Mouse (Mus musculus) forebrain, postnatal 0 days (tissue): Measurements from ENCODE around the gene Mafk. TPM values are rescaled to one million over a fixed set of nuclear protein-coding genes. Genes with fewer than 3 reads are reported as not detected.

Experiments used
- ATAC-seq: fragments of 200-750 bp; cut with Nextera tagmentation; 2 replicates; pipeline ENCODE4 v1.8.0; 2017; ENCODE audit warnings: mild to moderate bottlenecking, moderate library complexity
- DNase-seq: peaks from one replicate; pipeline ENCODE4 v3.0.0-alpha.2; 2015
- H3K27ac ChIP-seq: fragments of 300-500 bp; sonication (generic); 2 replicates; pipeline ENCODE4 v1.5.1; 2014; ENCODE audit warnings: low read depth, mild to moderate bottlenecking, antibody characterized with exemption, low read length, moderate library complexity, mixed read lengths
- H3K27me3 ChIP-seq: fragments of 300-500 bp; sonication (generic); 2 replicates; pipeline ENCODE4 v1.6.1; 2014; ENCODE audit warnings: mild to moderate bottlenecking, low read length, mixed read lengths; ENCODE audit not compliant: insufficient read depth
- H3K36me3 ChIP-seq: fragments of 300-500 bp; sonication (generic); 2 replicates; pipeline ENCODE4 v1.6.1; 2014; ENCODE audit warnings: mild to moderate bottlenecking, moderate library complexity; ENCODE audit not compliant: insufficient read depth
- H3K4me1 ChIP-seq: fragments of 300-500 bp; sonication (generic); 2 replicates; pipeline ENCODE4 v1.6.1; 2014; ENCODE audit warnings: antibody characterized with exemption; ENCODE audit not compliant: insufficient read depth
- H3K4me2 ChIP-seq: fragments of 300-500 bp; sonication (generic); 2 replicates; pipeline ENCODE4 v1.6.1; 2014; ENCODE audit warnings: low read depth, mild to moderate bottlenecking, moderate library complexity
- H3K4me3 ChIP-seq: fragments of 300-500 bp; sonication (generic); 2 replicates; pipeline ENCODE4 v1.5.1; 2014; ENCODE audit warnings: low read depth, low read length, mixed read lengths
- H3K9ac ChIP-seq: fragments of 300-500 bp; sonication (generic); 2 replicates; pipeline ENCODE4 v1.6.1; 2014; ENCODE audit warnings: mild to moderate bottlenecking
- H3K9me3 ChIP-seq: fragments of 300-500 bp; sonication (generic); 2 replicates; pipeline ENCODE4 v1.6.1; 2016; ENCODE audit warnings: low read length
- CTCF ChIP-seq: sonication (generic); IDR thresholded peaks from 2 replicates; pipeline ENCODE4 v1.5.1; 2016; ENCODE audit warnings: antibody characterized with exemption, control low read depth, low read depth
- WGBS: fragments of 180-500 bp; shearing (Covaris S2); extraction: QIAGEN DNeasy Blood & Tissue Kit; methylation state at CpG from one replicate; pipeline ENCODE4 v1.1.7; 2014; 5-methylcytosine and 5-hydroxymethylcytosine counted together
- microRNA-seq, 2 experiments: library from miRNA; unstranded; fragments of <30 nt; microRNA quantifications; one replicate each; pipeline ENCODE4; 2016
- polyA plus RNA-seq: library from polyadenylated mRNA; unstranded; fragments of >200 nt; fragmentation: Nextera tagmentation; extraction: Ambion mirVana; gene quantifications from 2 replicates; pipeline ENCODE4 v1.2.1, GENCODE M21; 2015
- total RNA-seq: library from RNA; depleted of rRNA; stranded (reverse); fragments of >200 nt; gene quantifications from 2 replicates; pipeline ENCODE4 v1.2.3, GENCODE M21; 2014; rRNA removed

Gene Mafk
- total and polyA plus RNA-seq, 2 experiments from 2014 or later = 9.6 to 23.2 TPM

DNA sequence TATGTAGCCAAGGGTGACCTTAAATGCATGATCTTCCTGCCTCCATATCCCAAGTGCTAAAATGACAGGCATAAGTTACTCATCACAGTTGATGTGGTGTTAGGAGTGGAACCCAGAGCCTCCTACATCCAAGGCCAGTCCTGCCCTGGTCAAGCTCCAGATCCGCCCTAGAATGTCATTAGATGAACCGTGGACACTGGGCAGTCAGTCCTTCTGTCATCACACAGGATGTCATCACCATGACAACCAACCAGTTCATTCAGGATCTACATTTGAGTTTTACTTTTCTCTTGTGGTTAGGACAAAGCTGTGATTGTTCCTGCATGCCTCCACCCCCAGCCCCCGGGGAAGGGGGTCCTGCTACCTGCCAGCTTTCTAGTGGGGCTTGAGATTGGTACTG lies 47.8 kb downstream of the Mafk start:
- Histone ChIP-seq H3K27me3 (no peaks in the 10 kb centered on the region), H3K4me1 (no peaks in the 10 kb centered on the region), H3K36me3 (no peaks in the 10 kb centered on the region), H3K9ac (no peak overlapping the region), H3K27ac (no peak overlapping the region), H3K9me3 (no peaks in the 10 kb centered on the region), H3K4me3 (no peak overlapping the region), H3K4me2 (no peak overlapping the region)
- 29% methylated on average over 3 of the region's 3 CpGs for WGBS
- DNase-seq = no peak
- no peak for ATAC-seq
- TF ChIP-seq CTCF = no peak

GRCm38 (mm10) chr5:139849626-139850320 lies 58.5 kb downstream of the Mafk start:
- no peak overlapping the region for H3K27ac ChIP-seq
- no peak overlapping the region for H3K4me2 ChIP-seq
- DNase-seq (no peak), ATAC-seq (no peak)
- 55% methylated on average over 12 of the region's 12 CpGs for WGBS
- H3K36me3 ChIP-seq = no peaks in the 10 kb centered on the region
- no peaks in the 10 kb centered on the region for H3K4me1 ChIP-seq
- H3K9ac ChIP-seq = no peak overlapping the region
- no peaks in the 10 kb centered on the region for H3K9me3 ChIP-seq
- H3K4me3 ChIP-seq = no peak overlapping the region
- TF ChIP-seq CTCF = no peak
- no peaks in the 10 kb centered on the region for H3K27me3 ChIP-seq

Small RNA genes within 50 kb of the gene (microRNA-seq; reads per million reads assigned to microRNA genes)
- 0.37 to 0.39 reads per million in 2 experiments for gene Mir7037

Other genes starting within 250 kb of the Mafk start
- gene Uncx, start 248.0 kb upstream of the Mafk start, total RNA-seq = 3.4 and 5.8 TPM in 2 replicates
- 0.93 and 2.8 TPM in 2 replicates for gene Uncx, start 248.0 kb upstream of the Mafk start, polyA plus RNA-seq
- 5.1 and 5.4 TPM in 2 replicates for gene Micall2, start 55.2 kb upstream of the Mafk start, total RNA-seq
- 7.1 and 9.9 TPM in 2 replicates for gene Micall2, start 55.2 kb upstream of the Mafk start, polyA plus RNA-seq
- gene Ints1, start 15.8 kb upstream of the Mafk start, total RNA-seq = 103 and 119 TPM in 2 replicates
- gene Ints1, start 15.8 kb upstream of the Mafk start, polyA plus RNA-seq = 22.4 TPM in 2 replicates
- 0.10 and 0.15 TPM in 2 replicates for gene Tmem184a, start 28.4 kb downstream of the Mafk start, total RNA-seq
- gene Tmem184a, start 28.4 kb downstream of the Mafk start, polyA plus RNA-seq = 0.12 TPM in 1 of 2 replicates, not detected in the other
- gene Gm26938, start 34.9 kb downstream of the Mafk start, total RNA-seq = 0.69 TPM in 1 of 2 replicates, not detected in the other
- not detected in 2 replicates for gene Gm26938, start 34.9 kb downstream of the Mafk start, polyA plus RNA-seq
- gene Psmg3, start 35.4 kb downstream of the Mafk start, total RNA-seq = 26.9 and 30.1 TPM in 2 replicates
- 63.9 and 66.3 TPM in 2 replicates for gene Psmg3, start 35.4 kb downstream of the Mafk start, polyA plus RNA-seq
- 17.2 and 28.9 TPM in 2 replicates for gene Elfn1, start 116.4 kb downstream of the Mafk start, total RNA-seq
- gene Elfn1, start 116.4 kb downstream of the Mafk start, polyA plus RNA-seq = 3.4 and 4.1 TPM in 2 replicates